Mouse (Mus musculus): ENCODE measurements around the gene Insm1.

DNA sequence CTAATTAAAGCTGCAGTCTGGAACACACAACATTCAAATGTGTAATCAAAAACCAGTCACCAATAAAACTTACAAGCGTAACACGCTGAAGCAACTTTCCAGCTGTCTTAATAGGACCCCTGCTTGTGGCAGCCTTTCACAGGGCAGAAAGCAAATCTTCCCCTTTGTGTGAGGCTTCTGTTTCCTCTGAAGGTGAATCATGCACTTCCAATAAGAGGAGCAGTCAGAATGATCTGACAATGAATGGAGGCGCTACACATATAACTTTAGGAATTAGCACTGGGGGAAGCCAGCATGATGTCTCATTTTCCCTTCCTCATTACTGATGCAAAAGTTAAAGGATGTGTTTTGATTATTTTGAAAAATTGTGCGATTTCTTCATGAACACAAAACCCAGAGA lies 39.4 kb downstream of the Insm1 start:
- TF ChIP-seq CTCF (IDR thresholded peaks at IDR 0.05; ENCODE audit: low read depth, low read length) (no peak), EP300 (IDR thresholded peaks at IDR 0.05; ENCODE audit: insufficient read depth, low read depth, low read length) (no peak), POLR2A (IDR thresholded peaks at IDR 0.05; ENCODE audit: insufficient read depth, low read length) (no peak)

All from ES-Bruce4 (cell line).